Mouse (Mus musculus) granulocyte monocyte progenitor cell, adult 5-6 weeks (primary cell): ENCODE measurements at regions not wholly inside any gene's neighbourhood (a gene's known extent, or its start where the extent isn't known, plus 50 kb on each side); places are given as distances from the start of the nearest gene placed in this dataset.

Experiments used
- ATAC-seq: replicated peaks from 2 replicates; pipeline ENCODE4 v1.8.0; 2016; ENCODE audit warnings: mild to moderate bottlenecking, moderate TSS enrichment, inconsistent platforms; ENCODE audit not compliant: poor library complexity, severe bottlenecking

DNA sequence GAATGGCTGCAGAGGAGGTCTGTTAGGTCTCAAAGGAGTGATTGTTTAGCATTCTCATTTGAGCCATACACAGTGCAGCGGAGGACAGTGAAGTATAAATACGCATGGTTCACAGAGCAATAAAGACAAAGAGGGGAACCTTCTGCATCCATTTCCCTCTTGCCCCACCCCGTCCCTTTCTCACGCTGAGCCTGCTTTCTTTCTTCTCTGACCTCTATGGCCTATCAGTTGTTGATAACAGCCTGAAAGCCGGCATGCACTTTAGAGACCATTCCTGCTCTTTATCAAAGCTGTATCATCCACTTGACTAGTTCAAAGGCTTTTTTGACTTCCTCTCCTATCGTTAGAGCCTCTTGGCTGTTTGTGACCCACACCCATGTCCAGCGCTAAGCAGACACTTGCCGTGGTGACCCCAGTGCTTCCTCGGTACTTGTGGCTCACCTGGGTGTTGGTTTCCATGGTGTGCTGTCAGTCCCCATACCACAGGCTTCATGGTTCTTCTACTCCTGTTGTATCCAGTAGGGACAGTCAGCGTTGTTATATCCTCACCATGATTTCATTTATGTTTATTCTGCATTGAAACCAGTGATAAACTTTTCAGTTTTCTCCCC is 161.3 kb downstream of the Slc30a10 start:
- ATAC-seq: no peak

DNA sequence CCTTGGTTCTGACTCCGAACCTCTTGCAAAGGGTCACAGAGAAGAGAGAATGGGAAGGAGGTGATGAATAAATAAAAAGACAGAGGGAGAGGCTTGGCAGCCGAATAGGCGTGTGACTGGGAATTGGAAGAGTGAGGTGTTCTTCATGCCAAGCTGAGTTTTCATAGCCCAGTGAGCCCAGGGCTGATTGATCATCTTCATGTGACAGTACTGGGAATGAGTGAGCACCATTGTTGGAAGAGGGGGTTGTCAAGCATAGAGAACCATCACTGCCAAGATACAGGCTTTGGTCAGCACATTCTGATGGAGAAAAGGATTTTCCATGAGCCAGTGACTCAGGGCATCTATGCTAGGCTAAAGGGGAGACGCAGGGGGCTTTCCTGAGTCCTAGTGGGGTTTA is 163.0 kb downstream of the Slc30a10 start:
- no peak for ATAC-seq

GRCm38 (mm10) chr1:185619011-185619410 is 164.4 kb downstream of the Slc30a10 start:
- ATAC-seq: no peak

DNA sequence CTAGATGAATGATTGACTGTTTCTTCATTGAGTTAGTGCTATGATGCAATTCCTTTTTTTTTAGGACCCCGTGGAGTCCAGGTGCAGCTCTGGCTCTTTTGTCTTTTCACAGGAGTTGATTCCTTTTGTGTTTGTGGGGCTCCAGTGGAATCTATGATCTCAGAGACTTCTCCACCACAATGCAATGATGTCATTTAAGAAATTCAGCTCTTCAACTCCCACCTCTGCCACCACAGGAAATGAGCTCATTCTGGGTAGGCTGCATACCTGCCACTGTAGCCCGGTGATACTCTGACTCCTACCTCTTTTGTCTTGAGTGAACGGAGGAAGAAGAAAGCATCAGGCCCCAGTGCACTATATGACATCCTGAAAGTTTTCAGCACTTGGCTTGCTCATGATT is 173.8 kb downstream of the Slc30a10 start:
- no peak for ATAC-seq

- no peak for ATAC-seq
Observed at GRCm38 (mm10) chr1:185629976-185630375, 175.3 kb downstream of the Slc30a10 start.

GRCm38 (mm10) chr1:185638631-185639030 is 184.0 kb downstream of the Slc30a10 start:
- ATAC-seq: no peak

GRCm38 (mm10) chr1:185639486-185639885 is 184.8 kb downstream of the Slc30a10 start:
- ATAC-seq: no peak

DNA sequence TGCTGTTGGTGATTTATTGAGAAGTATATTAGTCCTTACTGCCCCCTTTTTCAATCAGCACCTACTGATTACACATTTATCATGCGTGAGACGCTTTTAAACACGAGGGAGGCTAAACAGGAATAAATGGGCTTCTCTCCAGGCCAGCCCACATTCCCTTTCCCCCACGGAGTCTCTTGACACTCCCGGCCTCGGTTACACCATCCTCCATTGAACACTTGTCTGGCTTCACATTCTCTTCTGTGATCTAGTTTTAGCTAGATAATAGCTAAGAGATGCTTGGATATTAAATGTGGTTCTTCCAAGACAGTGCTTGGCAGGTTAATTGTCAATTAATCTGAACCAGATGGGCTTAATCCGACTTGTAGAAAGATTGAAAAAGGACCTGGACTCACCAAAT is 189.4 kb downstream of the Slc30a10 start:
- ATAC-seq: no peak

DNA sequence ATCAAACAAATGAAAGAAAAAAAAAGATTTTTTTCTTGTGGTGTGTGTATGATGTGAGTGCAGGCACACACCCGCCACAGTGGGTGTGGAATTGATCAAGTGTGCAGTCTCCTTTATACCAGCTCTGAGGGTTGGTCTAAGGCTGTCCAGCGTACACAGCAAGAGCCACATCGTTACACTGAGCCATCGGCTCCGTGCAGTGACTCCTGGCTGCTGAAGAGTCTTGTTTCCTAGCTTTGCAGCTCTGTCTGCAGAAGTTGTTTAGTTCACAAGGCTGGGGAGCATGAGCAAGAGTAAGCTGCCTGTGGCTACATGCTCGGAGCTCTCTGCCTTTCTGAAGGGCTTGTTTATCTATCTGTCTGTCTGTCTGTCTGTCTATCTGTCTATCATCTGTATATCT is 193.5 kb downstream of the Slc30a10 start:
- no peak for ATAC-seq

GRCm38 (mm10) chr1:185648926-185649325 is 194.3 kb downstream of the Slc30a10 start:
- no peak for ATAC-seq

DNA sequence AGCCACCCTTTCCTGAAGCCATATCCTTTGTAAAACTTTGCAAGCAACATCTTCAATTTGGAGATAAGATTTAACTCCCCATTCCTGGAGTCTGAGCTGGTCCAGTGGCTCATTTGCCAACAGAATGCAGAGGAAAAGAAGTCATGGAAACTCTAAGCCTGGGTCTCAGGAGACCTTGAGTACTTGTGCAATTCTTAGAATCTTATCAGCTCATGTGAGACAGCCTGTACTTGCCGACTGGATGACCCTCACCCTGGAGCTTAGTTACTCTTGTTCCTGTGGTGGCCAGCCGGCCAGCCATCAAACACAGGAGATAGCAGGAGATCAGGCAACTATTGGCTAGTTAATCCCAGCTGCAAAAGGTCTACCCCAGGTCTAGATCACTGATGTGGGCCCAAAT is 196.3 kb downstream of the Slc30a10 start:
- ATAC-seq: no peak

DNA sequence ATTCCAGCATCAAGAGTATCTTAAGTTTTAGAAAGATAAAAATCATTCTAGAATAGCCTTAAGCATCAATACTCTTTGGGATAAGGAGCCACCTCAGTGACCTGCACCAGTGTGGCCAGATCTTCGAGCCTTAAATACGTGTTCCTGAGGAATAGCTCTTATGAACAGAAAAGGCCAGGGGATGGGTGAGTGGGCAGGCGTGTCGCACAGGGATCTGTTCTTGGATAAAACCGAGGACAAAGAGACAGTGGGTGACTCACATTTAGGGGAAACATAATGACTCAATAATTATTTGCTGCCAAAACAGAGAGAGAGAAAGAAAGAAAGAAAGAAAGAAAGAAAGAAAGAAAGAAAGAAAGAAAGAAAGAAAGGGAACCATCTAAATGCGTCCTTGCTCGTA is 200.4 kb downstream of the Slc30a10 start:
- ATAC-seq: no peak

DNA sequence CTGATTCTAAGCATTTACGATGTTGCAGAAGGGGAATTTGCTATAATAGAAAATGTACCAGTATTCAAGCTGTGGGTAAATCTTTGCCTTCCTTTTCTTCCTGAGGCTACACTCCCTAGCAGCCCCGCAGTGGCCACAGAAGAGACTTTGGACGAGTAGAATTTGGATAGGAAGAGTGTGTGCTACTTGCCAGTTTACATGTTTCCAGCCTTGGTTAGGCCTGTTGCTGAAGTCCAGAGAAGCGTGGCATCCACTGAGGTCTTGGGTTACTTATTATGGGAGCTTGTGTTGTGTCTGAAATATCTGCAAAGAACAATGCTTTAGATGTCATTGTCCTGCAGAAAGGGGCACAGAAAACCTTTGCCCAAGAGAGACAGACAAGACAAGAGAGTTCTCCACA is 200.8 kb downstream of the Slc30a10 start:
- ATAC-seq: no peak

- no peak for ATAC-seq
Observed at GRCm38 (mm10) chr1:185657286-185657685, 202.6 kb downstream of the Slc30a10 start.

DNA sequence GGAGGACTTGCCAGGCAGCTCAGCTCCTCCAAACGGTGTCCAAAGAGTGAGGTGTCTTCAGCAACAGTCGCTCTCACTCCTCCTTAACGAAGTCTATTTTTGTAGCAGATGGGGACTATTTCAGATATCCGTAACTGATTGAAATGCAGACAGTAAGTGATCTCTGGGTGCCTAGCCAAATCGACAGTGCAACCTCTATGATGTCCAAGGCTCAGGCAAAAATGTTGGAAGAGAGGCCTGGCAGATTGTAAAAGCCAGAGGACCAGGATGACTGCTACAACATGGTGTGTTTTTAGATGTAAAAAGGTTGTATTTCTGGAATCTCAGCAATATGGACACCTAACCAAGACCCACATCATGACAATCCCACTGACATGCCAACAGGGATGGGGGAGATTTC is 204.8 kb downstream of the Slc30a10 start:
- ATAC-seq: no peak

DNA sequence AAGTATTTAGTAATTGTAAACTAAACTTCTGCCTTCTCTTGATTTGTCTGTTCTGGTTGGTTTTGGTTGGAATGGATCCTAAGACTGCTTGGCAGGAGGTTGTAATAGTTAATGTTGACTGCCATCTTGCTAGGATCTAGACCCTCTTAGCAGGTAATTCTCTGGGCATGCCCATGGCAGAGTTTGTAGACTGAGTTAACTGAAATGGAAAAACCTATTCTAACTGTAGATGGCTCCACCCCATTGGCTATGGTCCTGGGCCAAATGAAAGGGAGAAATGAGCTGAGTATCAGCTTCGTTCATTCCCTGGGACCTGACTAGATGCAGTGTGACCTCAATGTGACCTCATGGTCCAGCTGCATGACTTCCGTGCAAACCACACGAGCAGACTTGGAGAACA is 207.7 kb downstream of the Slc30a10 start:
- ATAC-seq: no peak

DNA sequence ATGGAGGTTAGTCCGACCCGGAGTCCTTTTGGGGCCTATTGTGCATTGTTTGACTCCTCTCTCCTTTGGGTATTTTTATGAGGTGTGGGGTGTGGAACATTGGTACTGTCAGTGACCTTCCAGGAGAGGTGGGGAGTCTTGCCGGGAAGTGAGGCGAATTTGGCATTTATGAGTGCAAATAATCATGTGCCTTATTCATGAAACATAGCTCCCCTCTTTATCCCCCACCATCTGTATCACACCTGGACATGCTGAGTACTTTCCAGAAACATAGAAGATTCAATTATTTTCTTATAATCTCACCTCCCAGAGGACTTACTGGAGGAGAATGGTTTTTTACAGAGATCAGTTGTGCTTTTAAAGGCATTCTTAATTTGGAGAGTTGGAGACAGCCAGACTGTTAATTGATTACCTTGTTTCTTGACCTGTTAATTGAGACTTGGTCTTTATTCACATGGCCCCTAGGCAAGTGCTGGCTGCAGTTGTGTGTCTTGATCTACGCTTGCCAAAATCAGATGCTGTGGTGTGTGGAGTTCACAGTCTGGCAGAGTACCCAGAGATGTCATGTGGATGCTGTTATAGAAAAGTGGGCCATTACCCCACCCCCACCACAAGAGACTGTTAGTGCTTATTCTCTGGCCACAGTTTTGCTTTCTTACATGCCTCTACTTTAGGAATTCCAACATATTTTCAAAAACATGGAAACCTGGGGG is 215.5 kb downstream of the Slc30a10 start:
- no peak for ATAC-seq

DNA sequence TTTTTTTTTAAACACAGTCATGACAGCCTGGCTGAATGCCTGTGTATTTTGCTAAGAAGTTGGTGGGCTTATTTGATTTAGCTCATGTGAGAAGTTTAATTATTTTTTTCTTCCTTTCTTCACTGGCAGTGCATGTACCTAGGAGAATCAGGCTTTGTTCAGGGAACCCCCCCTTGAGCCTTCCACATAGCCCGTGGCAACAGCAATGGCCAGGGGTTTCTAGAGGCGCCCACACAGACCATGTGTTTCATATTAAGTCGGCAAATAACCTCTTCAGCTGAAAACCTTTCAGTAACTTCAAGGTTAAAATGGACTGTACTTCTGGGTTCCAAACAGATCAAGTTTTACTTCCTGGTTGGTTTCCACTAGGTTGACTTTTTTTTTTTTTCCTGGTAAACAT is 218.3 kb downstream of the Slc30a10 start:
- no peak for ATAC-seq

DNA sequence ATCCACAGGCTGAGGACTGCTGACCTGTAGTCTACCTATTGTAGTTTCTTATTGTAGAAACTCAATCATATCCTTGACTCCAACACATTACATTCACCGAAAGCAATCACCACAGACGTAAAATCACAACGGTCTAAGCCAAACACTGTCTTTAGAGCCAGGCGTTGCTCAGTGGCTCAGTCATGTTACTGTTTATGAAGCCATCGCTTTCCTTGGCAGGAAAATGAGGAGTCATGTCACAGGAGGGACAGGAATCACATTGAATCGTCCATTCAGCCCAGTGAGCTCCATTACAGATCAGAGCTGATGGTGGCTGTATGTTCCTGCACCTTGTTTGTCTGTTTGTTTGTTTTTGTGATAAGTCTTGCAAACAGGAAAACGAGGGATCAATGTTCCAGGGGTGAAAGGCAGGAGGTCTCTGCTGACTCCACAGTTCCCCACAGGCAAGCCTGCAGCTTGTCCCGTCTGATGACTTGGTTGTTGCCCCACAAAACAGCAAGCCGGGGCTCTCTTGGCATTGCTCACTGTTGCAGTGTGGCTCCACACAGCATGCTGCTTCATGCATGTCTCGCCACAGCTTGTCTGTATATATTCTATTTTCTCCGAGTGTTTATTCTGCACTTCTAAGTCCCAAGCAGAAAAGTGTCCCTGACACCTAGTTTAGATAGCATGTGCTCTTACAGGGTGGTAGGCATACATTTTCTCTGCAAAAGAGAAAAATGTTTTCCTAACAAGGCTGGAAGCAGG is 221.2 kb downstream of the Slc30a10 start:
- no peak for ATAC-seq

DNA sequence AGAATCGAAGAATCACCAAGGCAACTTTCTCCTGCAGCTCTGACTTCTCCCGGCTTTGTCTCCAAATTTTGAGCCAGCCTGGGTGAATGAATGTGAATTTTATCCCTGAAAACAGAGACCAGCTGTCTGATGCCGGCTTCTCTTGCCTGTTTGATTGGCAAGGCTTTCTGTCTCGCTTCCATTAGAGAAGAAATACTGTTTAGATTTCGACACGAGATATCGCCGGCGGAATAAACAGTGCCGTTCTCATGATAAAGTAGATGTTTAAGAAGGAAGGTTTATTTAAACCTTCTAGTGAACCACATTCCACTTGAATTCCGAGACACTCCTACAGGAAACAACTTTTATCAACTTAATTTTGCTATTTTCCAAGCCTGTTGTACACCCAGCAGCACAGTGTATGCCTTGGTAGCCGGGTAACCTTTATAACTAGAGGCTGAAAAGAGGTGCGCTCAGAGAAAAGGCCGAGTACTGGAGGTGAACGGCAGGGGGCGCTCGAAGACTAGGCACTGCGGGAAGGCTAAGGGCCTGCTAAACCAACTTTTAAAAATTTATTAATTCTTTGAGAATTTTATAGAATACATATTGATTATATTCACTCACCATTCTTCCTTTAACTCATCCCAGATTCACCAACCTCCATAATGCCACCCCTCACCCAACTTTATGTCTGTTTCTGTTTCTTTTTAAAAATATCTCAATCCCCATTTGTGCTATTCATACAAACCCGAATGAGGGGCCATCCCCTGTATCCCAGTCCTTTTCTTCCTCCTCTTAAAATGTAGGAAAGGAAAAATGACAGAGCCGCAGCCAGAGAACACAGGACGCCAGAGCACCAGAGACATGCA is 227.2 kb downstream of the Slc30a10 start:
- peak; percentile 82 for ATAC-seq

- no peak for ATAC-seq
Observed at GRCm38 (mm10) chr1:185682458-185682750, 227.8 kb downstream of the Slc30a10 start.
